Mouse (Mus musculus): ENCODE measurements around the gene Gm21497. TPM values are rescaled to one million over a fixed set of nuclear protein-coding genes. Genes with fewer than 3 reads are reported as not detected.

The Gm21497 gene
- polyA plus RNA-seq (2014; fragmentation: Illumina TruSeq; extraction: RNeasy Lipid Tissue Mini Kit (QIAGEN cat#74804)): not detected

GRCm38 (mm10) chrY:61646446-61646845, at the start of gene Gm21497:
TSS of gene Gm21497 (plus strand) at chrY:61646746.

